ENCODE assay signal across 26 mouse cellular contexts in genomic region chr5:134614296-134614695, GRCm38 (mm10). TPM values are rescaled to one million over a fixed set of nuclear protein-coding genes. Genes with fewer than 3 reads are reported as not detected.
A peak's percentile ranks its signal among the peaks of the same experiment; 100 is the strongest.
DNase-seq lines count a peak whose midpoint lies in the region; ATAC-seq and TF ChIP-seq lines count a peak whose summit lies in the region.
"Had no signal": no experiment of that assay in that cellular context is flagged by ENCODE, and none has a peak within 500 bp of the region (broad histone marks: within the 10 kb centered on the region; RNA-seq: fewer than 3 reads in every experiment).

No protein-coding gene starts in this region.

- peak; percentile 36 for ATAC-seq in megakaryocyte, adult 5-6 weeks (ENCODE audit: poor library complexity, severe bottlenecking)
- ATAC-seq in heart, embryonic 11.5 days (replicated peaks; ENCODE audit: insufficient number of reproducible peaks, low FRiP score, low TSS enrichment): no peak
- ATAC-seq: forebrain, embryonic 16.5 days had no signal

- H3K27ac ChIP-seq in layer of hippocampus, adult 2 months: peak overlapping the region; percentile 44; the same call in 1 of the 2 replicates
- H3K27ac ChIP-seq in thymus, adult 2 months (ENCODE audit: control insufficient read depth, insufficient read depth, low read length): peak overlapping the region; percentile 2; the same call in 1 of the 2 replicates
- no peak overlapping the region for H3K27ac ChIP-seq in heart, embryonic 11.5 days (ENCODE audit: low read depth, low read length)
- H3K27ac ChIP-seq: embryonic facial prominence, embryonic 10.5 days; hindbrain, embryonic 14.5 days; limb, embryonic 15.5 days; neural tube, embryonic 15.5 days had no signal

- H3K9me3 ChIP-seq in heart, embryonic 11.5 days (replicated peaks; ENCODE audit: control insufficient read depth, low read length): no peaks in the 10 kb centered on the region
- H3K9me3 ChIP-seq: embryonic facial prominence, embryonic 10.5 days; limb, embryonic 15.5 days; neural tube, embryonic 15.5 days had no signal

- no peak overlapping the region for H3K9ac ChIP-seq in heart, embryonic 11.5 days (ENCODE audit: low read depth, low read length)
- H3K9ac ChIP-seq: hindbrain, embryonic 14.5 days; limb, embryonic 15.5 days; neural tube, embryonic 15.5 days had no signal

- 77% methylated on average over 8 of the region's 8 CpGs for WGBS in thymus, adult 2 months
- WGBS in heart, embryonic 11.5 days (ENCODE audit: insufficient replicate concordance): 91% methylated on average over 8 of the region's 8 CpGs

- TF ChIP-seq POLR2A in thymus, adult 2 months (IDR thresholded peaks at IDR 0.05; ENCODE audit: control insufficient read depth, extremely low read depth, insufficient read depth, low read length, poor library complexity): no peak

- peaks cover 5% of the 10 kb centered on the region; the same call in 1 of the 2 replicates for H3K36me3 ChIP-seq in thymus, adult 2 months (ENCODE audit: control insufficient read depth, insufficient read depth, low read length)
- peaks cover 18% of the 10 kb centered on the region for H3K36me3 ChIP-seq in heart, embryonic 11.5 days (ENCODE audit: control insufficient read depth, insufficient read depth, low read length)

- 0 out of 2 replicates have a peak, but pooled peaks cover 4% of the 10 kb centered on the region for H3K4me1 ChIP-seq in thymus, adult 2 months (replicated peaks; ENCODE audit: control insufficient read depth, insufficient read depth, low read length)
- no peaks in the 10 kb centered on the region for H3K4me1 ChIP-seq in heart, embryonic 11.5 days (ENCODE audit: control insufficient read depth, insufficient read depth, low read length)
- H3K4me1 ChIP-seq: embryonic facial prominence, embryonic 10.5 days; neural tube, embryonic 15.5 days had no signal

- no peak for TF ChIP-seq CTCF in layer of hippocampus, adult 2 months (conservative IDR thresholded peaks at IDR 0.05)
- TF ChIP-seq CTCF in thymus, adult 2 months (IDR thresholded peaks at IDR 0.05; ENCODE audit: borderline replicate concordance, control insufficient read depth, extremely low read depth, insufficient read depth, low read length, poor library complexity): no peak

- no peak overlapping the region for H3K4me2 ChIP-seq in heart, embryonic 11.5 days
- H3K4me2 ChIP-seq: hindbrain, embryonic 14.5 days; limb, embryonic 15.5 days; neural tube, embryonic 15.5 days had no signal

- H3K27me3 ChIP-seq in thymus, adult 2 months (ENCODE audit: control insufficient read depth, insufficient read depth, low read length): no peaks in the 10 kb centered on the region
- H3K27me3 ChIP-seq in heart, embryonic 11.5 days (ENCODE audit: control insufficient read depth, insufficient read depth, low read length): no peaks in the 10 kb centered on the region
- H3K27me3 ChIP-seq: limb, embryonic 15.5 days; neural tube, embryonic 15.5 days had no signal

- DNase-seq in layer of hippocampus, adult 2 months (ENCODE audit: low spot score in 2 of 2): no peak
- no peak for DNase-seq in layer of hippocampus, adult 8-10 months (ENCODE audit: low spot score in 2 of 2)
- DNase-seq in thymus, adult 2 months: no peak
- no peak for DNase-seq in thymus, adult 18-20 months
- no peak for DNase-seq in right cerebral cortex, postnatal 25 days
- DNase-seq in cerebellum, adult 9-11 months: no peak
- DNase-seq: adrenal gland, adult 8-10 months; cerebellum, adult 9-10 months; gastrocnemius, postnatal 36 days; heart, postnatal 4 days; kidney, postnatal 14 days; lung, postnatal 10 days; thymus, postnatal 4 days had no signal

- no peak overlapping the region for H3K4me3 ChIP-seq in layer of hippocampus, adult 2 months
- H3K4me3 ChIP-seq in thymus, adult 2 months (ENCODE audit: control insufficient read depth, insufficient read depth, low read length): no peak overlapping the region
- H3K4me3 ChIP-seq in heart, embryonic 11.5 days (ENCODE audit: low read depth, low read length): no peak overlapping the region
- H3K4me3 ChIP-seq: embryonic facial prominence, embryonic 10.5 days; limb, embryonic 15.5 days; neural tube, embryonic 15.5 days had no signal

RNA-seq across cellular contexts. Expression of gene Lat2, which starts 0.5 kb away (rescaled TPM):
- 1 to 10 TPM; 2.2 to 3.0 TPM for total RNA-seq in layer of hippocampus, adult 2 months (2021)
- total RNA-seq in layer of hippocampus, adult 8-10 months (2022): 10 to 100 TPM in 2 of 4 experiments, 1 to 10 TPM in 2; 3.2 to 20.7 (median 11.6) TPM
- polyA plus RNA-seq in thymus, adult 2 months (2012; rRNA removed): 7.8 and 7.9 TPM in 2 replicates
- total RNA-seq in megakaryocyte, adult 5-6 weeks (2015): 87.7 and 91.1 TPM in 2 replicates
- total RNA-seq in megakaryocyte, adult 5-6 weeks (2017): 109 and 115 TPM in 2 replicates
- 1.9 and 3.5 TPM in 2 replicates for polyA plus RNA-seq in heart, embryonic 11.5 days (2014; fragmentation: Nextera tagmentation; extraction: Ambion mirVana)

RNA-seq across cellular contexts. Expression of gene Eif4h, which starts 25.0 kb away (rescaled TPM):
- total RNA-seq in layer of hippocampus, adult 2 months (2021): 100 to 1,000 TPM; 298 to 323 TPM
- total RNA-seq in layer of hippocampus, adult 8-10 months (2022): 100 to 1,000 TPM; 278 to 306 (median 300) TPM
- 322 and 363 TPM in 2 replicates for polyA plus RNA-seq in thymus, adult 2 months (2012; rRNA removed)
- 160 and 176 TPM in 2 replicates for total RNA-seq in megakaryocyte, adult 5-6 weeks (2015)
- total RNA-seq in megakaryocyte, adult 5-6 weeks (2017): 191 and 197 TPM in 2 replicates
- polyA plus RNA-seq in heart, embryonic 11.5 days (2014; fragmentation: Nextera tagmentation; extraction: Ambion mirVana): 344 and 355 TPM in 2 replicates

RNA-seq across cellular contexts. Expression of gene Rfc2, which starts 33.1 kb away (rescaled TPM):
- 10 to 100 TPM; 48.1 to 55.6 TPM for total RNA-seq in layer of hippocampus, adult 2 months (2021)
- total RNA-seq in layer of hippocampus, adult 8-10 months (2022): 10 to 100 TPM; 50.2 to 60.7 (median 55.7) TPM
- 133 and 145 TPM in 2 replicates for polyA plus RNA-seq in thymus, adult 2 months (2012; rRNA removed)
- 161 and 172 TPM in 2 replicates for total RNA-seq in megakaryocyte, adult 5-6 weeks (2015)
- total RNA-seq in megakaryocyte, adult 5-6 weeks (2017): 110 and 115 TPM in 2 replicates
- polyA plus RNA-seq in heart, embryonic 11.5 days (2014; fragmentation: Nextera tagmentation; extraction: Ambion mirVana): 216 and 234 TPM in 2 replicates

RNA-seq across cellular contexts. Expression of gene Syna, which starts 54.3 kb away (rescaled TPM):
- total RNA-seq in layer of hippocampus, adult 2 months (2021): 1 to 10 TPM; 5.4 to 6.8 TPM
- 1 to 10 TPM; 3.3 to 4.4 (median 3.7) TPM for total RNA-seq in layer of hippocampus, adult 8-10 months (2022)
- 0.09 and 0.15 TPM in 2 replicates for polyA plus RNA-seq in thymus, adult 2 months (2012; rRNA removed)
- total RNA-seq in megakaryocyte, adult 5-6 weeks (2015): not detected in 2 replicates
- total RNA-seq in megakaryocyte, adult 5-6 weeks (2017): not detected in 2 replicates
- not detected in 2 replicates for polyA plus RNA-seq in heart, embryonic 11.5 days (2014; fragmentation: Nextera tagmentation; extraction: Ambion mirVana)
- total RNA-seq: adrenal gland, adult 8-10 months; common myeloid progenitor, adult 5-6 weeks; gastrocnemius, postnatal 36 days; heart, postnatal 4 days; MEL; midbrain, postnatal 0 days had no signal
- polyA plus RNA-seq: embryonic facial prominence, embryonic 10.5 days; heart, embryonic 16.5 days; liver, embryonic 16.5 days; stomach, embryonic 14.5 days had no signal

Comparison
In these comparisons a context has a peak if more than half of its experiments do, and no peak if none do; other contexts are left out.
1. RNA of gene Lat2, which starts 0.5 kb away (total RNA-seq): 87.7 to 115 TPM in megakaryocyte, adult 5-6 weeks; 3.2 to 20.7 TPM in layer of hippocampus, adult 8-10 months and 2.2 to 3.0 TPM in layer of hippocampus, adult 2 months; every median in the first group is over 4 times any median in the second.